Mouse (Mus musculus) kidney, adult 9 months (tissue): ENCODE results near the gene Nsd1.
A peak's percentile ranks its signal among the peaks of the same experiment; 100 is the strongest.
"Not testable (repeated sequence)": the region's sequence is repeated elsewhere in the genome, so short reads cannot be mapped to it uniquely, and the experiment has no call there.

Source experiments
- DNase-seq: peaks from one replicate; pipeline ENCODE4 v3.0.0; 2022

Gene Nsd1

DNA sequence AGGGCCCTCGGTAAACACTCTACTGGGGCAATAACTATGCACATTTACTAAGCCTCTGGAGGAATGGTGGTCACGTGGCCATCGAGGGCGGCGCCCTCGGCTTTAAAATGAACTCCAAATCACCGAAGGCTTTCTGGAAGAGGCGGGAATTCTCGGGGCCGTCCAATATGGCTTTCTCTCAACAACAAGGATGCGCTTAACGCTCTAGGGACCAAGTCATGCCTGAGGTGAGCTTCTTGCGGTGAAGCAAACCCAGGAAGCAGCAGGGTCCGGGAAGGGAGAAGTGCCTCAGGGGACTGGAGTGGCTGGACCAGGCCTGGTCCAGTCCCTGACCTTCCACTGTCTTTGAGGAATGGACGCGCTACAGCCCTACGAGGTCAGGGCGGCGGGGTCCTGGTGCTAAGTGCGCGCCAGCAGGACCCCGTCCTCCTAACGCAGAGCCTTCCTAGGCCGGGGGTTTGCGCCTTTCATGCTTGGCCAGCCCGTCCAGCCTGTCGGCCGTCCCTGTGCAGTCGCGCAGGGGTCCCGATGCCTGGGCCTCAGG lies at the start of gene Nsd1:
TSS of gene Nsd1 (plus strand) at position 134 of the 544 bp plus-strand sequence.
- peak; percentile 30 for DNase-seq

DNA sequence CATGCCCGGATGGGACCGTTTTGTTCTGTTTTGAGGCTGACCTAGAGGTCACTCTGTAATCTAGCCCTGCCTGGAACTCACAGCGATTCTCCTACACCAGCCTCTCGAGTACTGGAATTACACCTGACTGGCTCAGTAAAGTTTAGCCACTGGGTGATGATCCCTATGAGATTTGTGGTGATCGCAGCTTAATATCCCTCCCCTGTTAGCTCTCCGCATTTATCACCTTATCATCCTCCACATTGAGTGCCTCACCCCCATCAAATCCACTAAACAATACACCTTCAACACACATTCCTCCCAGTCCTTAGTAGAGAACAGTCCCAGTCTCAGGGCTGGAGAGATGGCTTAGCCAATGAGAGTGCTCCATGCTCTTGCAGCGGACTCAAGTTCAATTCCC lies 47.2 kb upstream of the Nsd1 start:
- no peak for DNase-seq

- no peak for DNase-seq
These were observed 46.0 kb upstream of the Nsd1 start for GRCm38 (mm10) chr13:55163553-55163952.

DNA sequence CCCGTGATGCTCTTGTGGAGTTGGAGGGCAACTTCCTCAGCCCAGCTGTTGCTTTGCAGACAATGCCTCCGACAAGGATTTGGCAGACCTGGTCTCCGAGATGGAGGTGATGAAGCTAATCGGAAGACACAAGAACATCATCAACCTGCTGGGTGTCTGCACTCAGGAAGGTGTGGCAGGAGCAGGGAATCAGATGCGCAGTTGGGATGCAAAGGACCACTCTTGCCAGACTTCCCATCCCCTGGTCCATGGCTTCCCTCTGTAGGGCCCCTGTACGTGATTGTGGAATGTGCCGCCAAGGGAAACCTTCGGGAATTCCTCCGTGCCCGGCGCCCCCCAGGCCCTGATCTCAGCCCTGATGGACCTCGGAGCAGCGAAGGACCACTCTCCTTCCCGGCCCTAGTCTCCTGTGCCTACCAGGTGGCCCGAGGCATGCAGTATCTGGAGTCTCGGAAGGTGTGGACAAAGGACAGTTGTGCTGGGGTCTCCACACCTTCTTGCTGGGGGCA lies 43.7 kb upstream of the Nsd1 start:
- no peak for DNase-seq

DNA sequence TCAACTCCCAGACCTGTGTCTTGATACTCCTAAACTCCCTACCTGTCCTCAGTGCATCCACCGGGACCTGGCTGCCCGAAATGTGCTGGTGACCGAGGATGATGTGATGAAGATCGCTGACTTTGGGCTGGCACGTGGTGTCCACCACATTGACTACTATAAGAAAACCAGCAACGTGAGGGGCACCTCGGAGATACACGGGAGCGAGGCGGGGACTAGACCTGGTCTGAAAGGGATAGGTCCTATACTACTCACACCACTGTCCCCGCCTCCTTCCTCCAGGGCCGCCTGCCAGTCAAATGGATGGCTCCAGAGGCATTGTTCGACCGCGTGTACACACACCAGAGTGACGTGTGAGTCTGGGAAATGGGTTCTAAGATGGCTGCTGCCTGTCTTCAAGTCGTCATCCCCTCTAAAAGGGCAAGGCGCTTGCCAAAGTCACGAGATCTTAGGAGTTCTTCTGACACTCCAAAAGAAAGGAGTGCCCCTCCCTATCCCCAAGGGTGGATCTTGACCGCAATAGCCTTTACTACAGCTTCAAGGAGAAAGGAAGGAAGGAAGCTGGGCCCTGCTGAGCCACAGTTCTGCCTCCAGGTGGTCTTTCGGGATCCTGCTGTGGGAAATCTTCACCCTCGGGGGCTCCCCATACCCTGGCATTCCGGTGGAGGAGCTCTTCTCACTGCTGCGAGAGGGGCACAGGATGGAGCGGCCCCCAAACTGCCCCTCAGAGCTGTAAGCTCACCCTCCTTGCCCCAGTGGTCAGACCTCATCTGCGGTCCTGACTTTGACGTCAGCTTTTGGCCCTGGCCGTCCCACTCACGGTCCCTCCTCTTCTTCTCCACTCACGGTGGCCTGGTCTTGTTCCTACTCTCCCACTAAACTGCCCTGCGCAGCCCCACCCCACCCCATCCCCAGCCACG lies 42.5 kb upstream of the Nsd1 start:
- no peak for DNase-seq

GRCm38 (mm10) chr13:55167798-55168197 lies 41.8 kb upstream of the Nsd1 start:
- DNase-seq: peak; percentile 83

DNA sequence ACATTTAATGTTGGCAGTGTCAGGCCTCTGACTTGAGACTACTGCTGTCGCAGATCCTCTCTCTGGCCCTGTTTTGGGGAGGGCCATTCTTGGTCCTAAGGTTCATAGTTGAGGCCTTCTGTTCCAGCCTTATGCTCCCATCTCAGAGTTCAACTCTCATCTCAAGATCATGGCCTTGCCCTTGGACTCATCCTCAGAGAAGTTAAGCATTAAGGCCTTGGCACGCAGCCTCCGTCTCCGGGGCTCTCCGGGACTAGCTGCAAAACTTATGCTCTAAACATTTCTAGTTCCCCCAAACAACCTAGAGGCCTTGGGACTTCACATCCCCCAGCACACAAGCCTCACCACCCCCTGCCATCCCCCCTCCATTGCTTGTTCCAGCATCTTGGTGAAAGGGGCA lies 41.3 kb upstream of the Nsd1 start:
- peak; percentile 86 for DNase-seq

DNA sequence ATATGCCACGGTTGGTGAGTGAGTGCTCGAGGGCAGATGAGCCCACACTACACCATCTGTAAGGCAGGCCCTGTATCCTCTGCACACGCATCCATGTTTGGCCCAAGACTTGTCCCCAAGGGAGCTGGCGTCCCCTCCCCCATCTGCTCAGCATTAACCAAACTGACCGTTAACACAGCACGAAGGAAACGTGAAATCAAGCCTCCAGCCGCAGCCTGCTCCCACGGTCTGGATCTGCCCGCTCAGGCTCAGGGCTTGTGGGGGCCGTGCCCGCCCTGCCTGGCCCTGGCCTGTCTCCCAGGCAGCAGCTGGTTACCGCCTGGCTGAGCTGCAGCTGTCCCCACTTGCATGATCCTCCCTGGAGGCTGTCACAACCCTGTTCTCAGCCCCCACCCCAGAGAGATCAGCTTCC lies 40.6 kb upstream of the Nsd1 start:
- peak; percentile 75 for DNase-seq

GRCm38 (mm10) chr13:55171517-55172335 lies 37.9 kb upstream of the Nsd1 start:
- no peak for DNase-seq

DNA sequence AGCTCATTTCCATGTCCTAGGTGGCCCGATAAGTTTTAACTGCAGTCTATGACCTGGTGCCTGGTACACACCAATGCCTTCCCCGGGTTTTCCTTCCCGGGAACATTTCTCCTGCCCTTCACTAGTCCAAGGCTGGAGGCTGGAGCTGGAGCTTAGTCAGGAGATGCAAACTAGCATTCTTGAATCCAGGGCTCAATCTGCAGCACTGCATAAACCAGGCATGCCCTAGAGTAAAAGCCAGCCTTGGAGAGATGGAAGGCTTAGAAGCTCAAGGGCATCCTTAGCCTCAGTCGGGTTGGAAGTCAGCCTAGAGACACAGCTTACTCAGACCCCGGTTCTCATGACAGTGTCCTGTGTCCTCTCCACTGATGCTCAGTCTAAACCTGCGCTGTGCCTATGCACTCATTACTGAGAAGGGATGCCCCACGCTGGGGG lies 37.2 kb upstream of the Nsd1 start:
- DNase-seq: no peak

DNA sequence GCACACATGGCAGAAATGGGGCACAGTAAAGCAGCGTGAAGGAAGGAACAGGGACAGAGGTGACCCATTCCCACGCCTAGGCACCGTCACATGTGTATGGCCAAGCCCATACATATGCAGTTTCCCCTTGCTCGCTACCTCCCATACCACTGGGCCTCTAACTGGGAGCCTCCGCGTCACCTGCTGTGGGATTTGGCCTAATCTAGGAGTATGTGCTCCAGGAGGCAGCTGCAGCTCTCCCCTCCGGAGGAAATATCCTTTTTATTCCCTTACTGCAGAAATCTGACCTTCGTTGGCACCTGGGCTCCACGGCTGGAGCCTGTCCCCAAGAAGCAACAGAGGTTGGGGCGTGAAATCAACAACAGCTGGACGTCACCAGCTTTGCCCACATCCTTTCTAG lies 35.2 kb upstream of the Nsd1 start:
- no peak for DNase-seq

DNA sequence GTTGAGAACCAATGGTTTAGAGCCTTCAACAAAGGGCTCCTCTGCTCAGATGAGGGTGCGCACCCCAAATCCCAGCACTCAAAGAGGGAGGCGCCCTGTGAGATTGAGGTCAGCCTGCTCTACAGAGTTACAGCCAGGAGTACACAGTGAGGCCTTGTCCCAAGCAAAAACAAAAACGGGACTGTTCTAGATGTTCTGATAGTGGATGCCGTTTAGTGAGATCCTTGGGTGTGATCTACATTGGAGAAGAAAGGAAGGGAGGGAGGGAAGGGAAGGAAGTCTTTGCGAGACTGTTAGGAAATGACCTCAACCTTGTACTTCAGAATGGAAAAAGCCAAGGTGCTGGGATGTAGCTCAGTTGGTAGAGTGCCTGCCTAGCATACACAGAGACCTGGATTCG lies 33.3 kb upstream of the Nsd1 start:
- no peak for DNase-seq

DNA sequence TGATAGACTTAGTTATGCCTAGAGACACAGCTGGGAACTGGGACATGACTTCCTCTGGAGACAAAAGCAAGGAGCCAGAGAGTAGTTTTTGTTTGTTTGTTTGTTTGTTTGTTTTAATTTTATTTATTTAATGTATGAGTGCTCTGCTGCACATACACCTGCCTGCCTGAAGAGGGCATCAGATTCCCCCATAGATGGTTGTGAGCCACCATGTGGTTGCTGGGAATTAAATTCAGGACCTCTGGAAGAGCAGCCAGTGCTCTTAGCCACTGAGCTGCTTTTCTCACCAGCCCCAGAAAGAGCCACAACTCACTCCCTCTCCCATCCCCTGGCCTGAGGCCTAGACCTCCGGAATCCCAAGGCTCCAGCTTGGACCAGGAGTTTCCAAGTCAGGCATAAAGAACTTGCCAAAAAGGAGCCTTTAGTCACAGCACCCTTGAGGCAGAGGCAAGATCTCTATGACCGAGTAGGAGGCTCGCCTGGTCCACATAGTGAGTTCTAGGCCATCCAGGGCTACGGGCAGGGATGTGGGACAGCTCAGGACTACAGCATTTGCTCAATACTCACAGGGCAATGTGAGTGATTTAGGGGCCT lies 31.6 kb upstream of the Nsd1 start:
- DNase-seq: no peak

DNA sequence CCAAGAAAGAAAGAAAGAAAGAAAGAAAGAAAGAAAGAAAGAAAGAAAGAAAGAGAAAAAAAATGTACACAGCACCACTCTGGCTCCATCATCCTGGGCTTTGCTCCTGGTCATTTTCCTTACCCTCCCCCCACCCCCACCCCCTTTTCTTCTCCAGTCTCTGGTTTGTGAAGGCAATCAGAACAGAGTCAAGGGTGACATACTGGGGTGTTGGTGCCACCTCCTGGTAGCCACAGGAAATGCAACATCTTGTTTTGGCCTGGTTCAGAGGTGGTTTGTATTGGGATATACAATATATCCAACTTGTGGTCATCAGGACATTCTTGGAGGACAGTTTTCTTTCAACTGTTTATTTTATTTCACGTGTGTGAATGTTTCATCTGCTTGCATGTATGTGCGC lies 31.0 kb upstream of the Nsd1 start:
- peak; percentile 88 for DNase-seq

GRCm38 (mm10) chr13:55179591-55179990 lies 30.0 kb upstream of the Nsd1 start:
- DNase-seq: peak; percentile 49

- DNase-seq: no peak
These were observed 27.8 kb upstream of the Nsd1 start for GRCm38 (mm10) chr13:55181786-55182172.

DNA sequence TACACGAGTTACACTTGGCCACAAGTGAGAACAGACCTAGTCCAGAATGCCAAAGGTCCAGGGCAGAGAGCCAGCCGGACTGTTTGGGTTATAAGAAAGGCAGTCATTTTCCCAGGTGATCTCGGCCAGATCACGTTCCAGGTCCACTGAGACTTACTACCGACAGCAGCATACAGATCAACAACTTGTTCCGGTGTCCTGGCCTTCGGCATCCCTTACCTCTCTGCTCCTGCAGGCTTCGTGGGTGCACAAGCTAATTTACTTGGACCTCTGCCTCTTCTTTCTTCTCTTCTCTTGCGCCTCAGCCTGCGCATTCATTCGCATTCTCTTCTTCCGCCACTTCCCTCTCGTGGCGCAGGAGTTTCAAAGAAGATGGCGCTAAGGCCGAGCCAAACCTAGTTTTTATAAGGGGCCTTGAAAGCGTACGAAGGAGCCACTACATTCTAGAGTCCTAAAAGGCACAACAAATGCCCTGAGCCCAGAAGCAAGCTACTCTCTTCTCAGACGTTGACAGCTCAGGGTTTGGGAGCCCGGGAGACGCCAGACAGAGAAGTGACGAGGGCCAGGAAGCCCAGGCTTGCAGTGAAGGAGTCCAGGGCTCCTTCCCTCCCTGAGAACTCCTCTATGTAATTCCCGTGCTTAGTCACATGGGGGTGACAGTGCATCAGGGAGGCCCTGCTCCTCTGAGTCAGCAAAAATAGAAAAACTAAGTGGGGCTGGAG lies 27.2 kb upstream of the Nsd1 start:
- peak; percentile 90 for DNase-seq

- DNase-seq: peak; percentile 38
These were observed 26.2 kb upstream of the Nsd1 start for GRCm38 (mm10) chr13:55183382-55183781.

- not testable (repeated sequence) for DNase-seq
These were observed 22.5 kb upstream of the Nsd1 start for GRCm38 (mm10) chr13:55187062-55187461.

DNA sequence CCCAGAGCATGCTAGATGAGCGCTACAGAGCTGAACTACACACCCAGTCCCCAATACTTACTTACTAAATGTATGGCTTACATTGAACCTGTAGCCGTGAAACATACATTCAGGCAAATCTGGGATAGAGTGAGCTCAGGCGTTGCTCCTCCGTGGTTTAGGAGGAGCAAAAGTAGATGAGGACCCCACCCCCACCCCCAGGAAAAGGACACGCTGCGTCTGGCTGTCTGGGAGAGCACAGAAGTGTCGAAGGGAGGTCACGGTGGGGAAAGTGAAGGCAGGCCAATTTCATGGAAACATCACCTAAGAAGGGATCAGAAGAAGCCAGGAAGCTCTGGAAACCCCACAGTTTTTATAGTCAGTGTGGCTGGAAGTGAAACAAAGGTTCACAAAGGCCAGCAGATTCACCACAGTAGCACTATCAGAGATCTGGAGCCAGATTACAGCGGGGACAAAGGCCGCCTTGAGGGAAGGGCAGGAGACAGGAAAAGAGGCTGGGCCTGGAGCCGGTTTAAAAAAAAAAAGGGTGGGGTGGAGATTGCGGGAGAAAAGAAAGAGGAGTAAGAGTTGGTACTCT lies 20.0 kb upstream of the Nsd1 start:
- DNase-seq: no peak

DNA sequence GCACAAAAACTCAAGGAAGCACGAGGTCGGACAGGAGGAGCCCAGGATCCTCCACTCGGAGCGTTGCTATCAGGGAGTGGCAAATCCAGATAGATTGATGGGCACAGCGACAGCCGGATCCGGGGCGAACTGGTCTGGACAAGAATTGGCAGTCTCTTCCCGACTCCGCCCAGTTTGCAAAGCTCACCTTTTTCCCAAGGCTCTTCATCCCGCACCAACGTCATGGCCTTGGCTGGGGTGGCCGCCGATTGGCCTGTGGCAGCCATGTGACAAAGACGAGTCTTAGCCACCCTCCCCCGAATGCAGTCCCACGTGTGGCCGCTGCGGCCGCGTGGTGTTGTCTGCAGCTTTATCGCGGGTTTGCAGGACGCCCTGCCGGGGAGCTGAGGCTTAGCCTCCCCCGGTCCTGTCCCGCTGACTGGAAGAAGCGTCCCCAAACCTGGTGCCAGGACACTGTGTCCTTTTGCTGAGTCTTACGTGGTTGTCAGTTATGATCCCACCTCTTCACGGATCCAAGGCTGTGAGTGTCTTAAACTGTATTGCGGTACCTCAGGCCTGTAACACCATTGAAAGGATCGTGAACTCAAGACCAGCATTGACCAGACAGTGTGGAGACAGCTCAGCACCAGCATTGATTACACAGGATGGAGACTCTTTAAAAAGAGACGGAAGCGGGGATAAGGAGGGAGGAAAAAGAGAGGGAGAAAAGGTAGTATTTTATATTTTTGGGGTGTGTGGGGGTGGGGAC lies 19.3 kb upstream of the Nsd1 start:
- DNase-seq: peak; percentile 99
